Comparison of ENCODE assay signal across 24 mouse cellular contexts in genomic region chr7:31037675-31038074, GRCm38 (mm10). TPM values are rescaled to one million over a fixed set of nuclear protein-coding genes. Genes with fewer than 3 reads are reported as not detected.
DNase-seq lines count a peak whose midpoint lies in the region.
"Had no signal": no experiment of that assay in that cellular context is flagged by ENCODE, and none has a peak within 500 bp of the region (broad histone marks: within the 10 kb centered on the region; RNA-seq: fewer than 3 reads in every experiment).

No protein-coding gene starts in this region.

- H3K27ac ChIP-seq in macrophage = peak overlapping the region; percentile 52
- H3K27ac ChIP-seq: gastrocnemius, adult 2 months; heart, embryonic 13.5 days; hindbrain, embryonic 14.5 days; limb, embryonic 15.5 days; liver, embryonic 15.5 days had no signal

- peak overlapping the region; percentile 4; the same call in 1 of the 2 replicates for H3K4me3 ChIP-seq in macrophage (ENCODE audit: inconsistent target)
- H3K4me3 ChIP-seq: gastrocnemius, adult 2 months; heart, embryonic 13.5 days; limb, embryonic 15.5 days; liver, embryonic 15.5 days had no signal

- WGBS in macrophage (ENCODE audit: missing documents) = 7% methylated on average over 2 of the region's 2 CpGs

- peaks cover 21% of the 10 kb centered on the region; the same call in 1 of the 2 replicates for H3K36me3 ChIP-seq in macrophage (ENCODE audit: inconsistent target)
- H3K36me3 ChIP-seq: heart, embryonic 13.5 days; limb, embryonic 15.5 days; liver, embryonic 15.5 days had no signal

- peaks cover 59% of the 10 kb centered on the region for H3K79me2 ChIP-seq in macrophage (ENCODE audit: inconsistent target)

- DNase-seq in CD4-positive helper T cell, adult 2 months (ENCODE audit: low read depth, low spot score) = peak; percentile 71
- peak; percentile 73 for DNase-seq in T-cell, adult 2 months (ENCODE audit: low spot score)
- DNase-seq in thymus, postnatal 25 days = peak; percentile 69
- no peak for DNase-seq in adrenal gland, postnatal 10 days
- DNase-seq in frontal cortex, postnatal 25 days (ENCODE audit: low spot score in 2 of 2) = no peak
- no peak for DNase-seq in layer of hippocampus, postnatal 36 days
- DNase-seq: adrenal gland, adult 2 months; cerebellum, adult 11 months; cerebellum, postnatal 25 days; gastrocnemius, adult 2 months; kidney, adult 18-20 months; kidney, postnatal 10 days; midbrain, embryonic 14.5 days; right cerebral cortex, postnatal 25 days had no signal

RNA-seq across cellular contexts. Expression of gene Fxyd5, which starts 4.6 kb away (rescaled TPM):
- total RNA-seq in macrophage (2018; cell fraction: chromatin; rRNA removed) = 100 to 1,000 TPM in 13 of 26 experiments, 10 to 100 TPM in 13; 24.1 to 184 (median 97.0) TPM
- total RNA-seq in macrophage (2018; cell fraction: cytosol; rRNA removed) = 100 to 1,000 TPM; 518 to 856 (median 728) TPM
- 100 to 1,000 TPM in 25 of 26 experiments, 10 to 100 TPM in 1; 78.4 to 397 (median 257) TPM for total RNA-seq in macrophage (2018; cell fraction: nucleus; rRNA removed)
- polyA plus RNA-seq in macrophage (2018) = 662 to 1,499 TPM (median 1,028 TPM) in 3 replicates
- total RNA-seq in adrenal gland, postnatal 10 days (2021) = 10 to 100 TPM; 39.1 to 42.0 TPM
- total RNA-seq in layer of hippocampus, postnatal 36 days (2021) = 10 to 100 TPM; 23.3 to 26.5 TPM

RNA-seq across cellular contexts. Expression of gene Fxyd7, which starts 13.6 kb away (rescaled TPM):
- total RNA-seq in macrophage (2018; cell fraction: chromatin; rRNA removed) = not detected
- total RNA-seq in macrophage (2018; cell fraction: cytosol; rRNA removed) = under 1 TPM in 2 of 26 experiments, not detected in 24; 0.18 to 0.35 TPM
- not detected for total RNA-seq in macrophage (2018; cell fraction: nucleus; rRNA removed)
- polyA plus RNA-seq in macrophage (2018) = not detected in 3 replicates
- 10 to 100 TPM in 1 of 2 experiments, 1 to 10 TPM in 1; 7.5 to 18.2 TPM for total RNA-seq in adrenal gland, postnatal 10 days (2021)
- 100 to 1,000 TPM; 111 to 125 TPM for total RNA-seq in layer of hippocampus, postnatal 36 days (2021)
- total RNA-seq: CH12.LX; granulocyte monocyte progenitor cell, adult 5-6 weeks had no signal

RNA-seq across cellular contexts. Expression of gene Fxyd1, which starts 19.3 kb away (rescaled TPM):
- total RNA-seq in macrophage (2018; cell fraction: chromatin; rRNA removed) = 1 to 10 TPM in 1 of 26 experiments, not detected in 25; 1.9 TPM
- not detected for total RNA-seq in macrophage (2018; cell fraction: cytosol; rRNA removed)
- total RNA-seq in macrophage (2018; cell fraction: nucleus; rRNA removed) = not detected
- polyA plus RNA-seq in macrophage (2018) = not detected in 3 replicates
- total RNA-seq in adrenal gland, postnatal 10 days (2021) = 100 to 1,000 TPM; 353 to 358 TPM
- total RNA-seq in layer of hippocampus, postnatal 36 days (2021) = 100 to 1,000 TPM in 1 of 2 experiments, 10 to 100 TPM in 1; 85.4 to 102 TPM
- total RNA-seq: CH12.LX; granulocyte monocyte progenitor cell, adult 5-6 weeks had no signal

RNA-seq across cellular contexts. Expression of gene Lgi4, which starts 21.5 kb away (rescaled TPM):
- total RNA-seq in macrophage (2018; cell fraction: chromatin; rRNA removed) = 1 to 10 TPM in 19 of 26 experiments, under 1 TPM in 7; 0.50 to 7.1 (median 1.5) TPM
- under 1 TPM; 0.09 to 0.59 (median 0.22) TPM for total RNA-seq in macrophage (2018; cell fraction: cytosol; rRNA removed)
- total RNA-seq in macrophage (2018; cell fraction: nucleus; rRNA removed) = 1 to 10 TPM in 13 of 26 experiments, under 1 TPM in 13; 0.29 to 3.0 (median 0.94) TPM
- polyA plus RNA-seq in macrophage (2018) = 0.14 to 0.27 TPM (median 0.22 TPM) in 3 replicates
- 1 to 10 TPM; 6.1 to 7.0 TPM for total RNA-seq in adrenal gland, postnatal 10 days (2021)
- 10 to 100 TPM; 32.5 to 36.7 TPM for total RNA-seq in layer of hippocampus, postnatal 36 days (2021)
- total RNA-seq: CH12.LX; granulocyte monocyte progenitor cell, adult 5-6 weeks had no signal
- polyA plus RNA-seq: liver, embryonic 15.5 days; neural tube, embryonic 14.5 days had no signal

RNA-seq across cellular contexts. Expression of gene Fxyd3, which starts 38.8 kb away (rescaled TPM):
- total RNA-seq in macrophage (2018; cell fraction: chromatin; rRNA removed) = not detected
- total RNA-seq in macrophage (2018; cell fraction: cytosol; rRNA removed) = not detected
- total RNA-seq in macrophage (2018; cell fraction: nucleus; rRNA removed) = not detected
- not detected in 3 replicates for polyA plus RNA-seq in macrophage (2018)
- 1 to 10 TPM; 4.0 to 5.6 TPM for total RNA-seq in adrenal gland, postnatal 10 days (2021)
- not detected for total RNA-seq in layer of hippocampus, postnatal 36 days (2021)
- total RNA-seq: CH12.LX; granulocyte monocyte progenitor cell, adult 5-6 weeks; layer of hippocampus, postnatal 25 days; left cerebral cortex, postnatal 25 days had no signal
- polyA plus RNA-seq: midbrain, embryonic 14.5 days; neural tube, embryonic 14.5 days had no signal

Comparison
In these comparisons a context has a peak if more than half of its experiments do, and no peak if none do; other contexts are left out.
1. DNase-seq: peak in CD4-positive helper T cell, adult 2 months (single experiment), T-cell, adult 2 months (single experiment) and thymus, postnatal 25 days (single experiment); none in adrenal gland, postnatal 10 days (single experiment), frontal cortex, postnatal 25 days (0 of 2) and layer of hippocampus, postnatal 36 days (0 of 2).
2. RNA of gene Fxyd7, which starts 13.6 kb away (total RNA-seq): 111 to 125 TPM in layer of hippocampus, postnatal 36 days; 7.5 to 18.2 TPM in adrenal gland, postnatal 10 days; every median in the first group is over 4 times any median in the second.